Mouse (Mus musculus): ENCODE data around the gene Patz1.

- TF ChIP-seq GATA1 (IDR thresholded peaks at IDR 0.05; ENCODE audit: borderline replicate concordance, low read length) (no peak), FLI1 (IDR thresholded peaks at IDR 0.05; ENCODE audit: low read length) (no peak)
Measured at GRCm38 (mm10) chr11:3346351-3346750, 57.7 kb downstream of the Patz1 start.
